Mouse (Mus musculus): ENCODE results near the gene Shb. TPM values are rescaled to one million over a fixed set of nuclear protein-coding genes. Genes with fewer than 3 reads are reported as not detected.

The Shb gene
- polyA plus RNA-seq, 1 experiment from 2014 or later = 3.9 TPM

- Histone ChIP-seq H3K4me3 (no peak overlapping the region), H3K4me1 (peaks cover 89% of the 10 kb centered on the region), H3K27ac (no peak overlapping the region), H3K4me2 (replicated peaks) (no peak overlapping the region), H3K9me3 (no peaks in the 10 kb centered on the region), H3K36me3 (no peaks in the 10 kb centered on the region), H3K9ac (no peak overlapping the region), H3K27me3 (0 out of 2 replicates have a peak, but pooled peaks cover 8% of the 10 kb centered on the region)
- WGBS = 17% methylated on average over 10 of the region's 10 CpGs
- ATAC-seq (ENCODE audit: low FRiP score, low read depth) = no peak
Measured at GRCm38 (mm10) chr4:45499556-45499955, 32.7 kb downstream of the Shb start.

GRCm38 (mm10) chr4:45499081-45499480, 33.2 kb downstream of the Shb start:
- Histone ChIP-seq H3K27me3 (0 out of 2 replicates have a peak, but pooled peaks cover 8% of the 10 kb centered on the region), H3K36me3 (no peaks in the 10 kb centered on the region), H3K4me3 (no peak overlapping the region), H3K9ac (peak overlapping the region; percentile 43; the same call in 1 of the 2 replicates), H3K27ac (no peak overlapping the region; the same call in 1 of the 2 replicates), H3K4me1 (peaks cover 89% of the 10 kb centered on the region), H3K4me2 (replicated peaks) (no peak overlapping the region), H3K9me3 (no peaks in the 10 kb centered on the region)
- ATAC-seq (ENCODE audit: low FRiP score, low read depth) = no peak
- WGBS = 20% methylated on average over 6 of the region's 6 CpGs

- Histone ChIP-seq H3K9ac (no peak overlapping the region), H3K4me1 (peaks cover 89% of the 10 kb centered on the region), H3K27me3 (0 out of 2 replicates have a peak, but pooled peaks cover 8% of the 10 kb centered on the region), H3K36me3 (no peaks in the 10 kb centered on the region), H3K4me3 (no peak overlapping the region), H3K9me3 (no peaks in the 10 kb centered on the region), H3K27ac (no peak overlapping the region; the same call in 1 of the 2 replicates), H3K4me2 (replicated peaks) (no peak overlapping the region)
- 66% methylated on average over 5 of the region's 5 CpGs for WGBS
- ATAC-seq (ENCODE audit: low FRiP score, low read depth) = no peak
Measured at GRCm38 (mm10) chr4:45498345-45498744, 33.9 kb downstream of the Shb start.

- Histone ChIP-seq H3K27ac (no peak overlapping the region), H3K9me3 (no peaks in the 10 kb centered on the region)
Measured at GRCm38 (mm10) chr4:45497282-45497681, 35.0 kb downstream of the Shb start.

GRCm38 (mm10) chr4:45495531-45496201, 36.6 kb downstream of the Shb start:
- Histone ChIP-seq H3K4me1 (peaks cover 98% of the 10 kb centered on the region), H3K4me3 (no peak overlapping the region), H3K27me3 (0 out of 2 replicates have a peak, but pooled peaks cover 6% of the 10 kb centered on the region), H3K36me3 (no peaks in the 10 kb centered on the region), H3K4me2 (replicated peaks) (no peak overlapping the region), H3K9ac (no peak overlapping the region), H3K9me3 (no peaks in the 10 kb centered on the region), H3K27ac (no peak overlapping the region)
- ATAC-seq (ENCODE audit: low FRiP score, low read depth) = no peak; the same call in 1 of the 2 replicates
- WGBS = 52% methylated on average over 8 of the region's 8 CpGs

More at GRCm38 (mm10) chr4:45497282-45497681, 35.0 kb downstream of the Shb start:
- Histone ChIP-seq H3K4me3 (no peak overlapping the region), H3K9ac (no peak overlapping the region), H3K4me2 (replicated peaks) (no peak overlapping the region), H3K36me3 (no peaks in the 10 kb centered on the region), H3K4me1 (peaks cover 89% of the 10 kb centered on the region), H3K27me3 (0 out of 2 replicates have a peak, but pooled peaks cover 8% of the 10 kb centered on the region)
- 25% methylated on average over 6 of the region's 6 CpGs for WGBS
- ATAC-seq (ENCODE audit: low FRiP score, low read depth) = no peak

GRCm38 (mm10) chr4:45493786-45494400, 38.4 kb downstream of the Shb start:
- no peaks in the 10 kb centered on the region for H3K36me3 ChIP-seq
- no peak for ATAC-seq (ENCODE audit: low FRiP score, low read depth)
- H3K4me3 ChIP-seq = no peak overlapping the region
- 27% methylated on average over 6 of the region's 6 CpGs for WGBS
- H3K4me2 ChIP-seq (replicated peaks) = peak overlapping the region; percentile 9; the same call in 1 of the 2 replicates
- H3K4me1 ChIP-seq = peaks cover 98% of the 10 kb centered on the region
- H3K9ac ChIP-seq = no peak overlapping the region
- 0 out of 2 replicates have a peak, but pooled peaks cover 3% of the 10 kb centered on the region for H3K27me3 ChIP-seq
- H3K27ac ChIP-seq = no peak overlapping the region
- H3K9me3 ChIP-seq = no peaks in the 10 kb centered on the region

GRCm38 (mm10) chr4:45493118-45493517, 39.2 kb downstream of the Shb start:
- no peak for ATAC-seq (ENCODE audit: low FRiP score, low read depth)
- Histone ChIP-seq H3K27ac (peak overlapping the region; percentile 78), H3K36me3 (no peaks in the 10 kb centered on the region), H3K4me3 (no peak overlapping the region), H3K4me2 (replicated peaks) (peak overlapping the region; percentile 46), H3K4me1 (peaks cover 97% of the 10 kb centered on the region), H3K9me3 (no peaks in the 10 kb centered on the region), H3K27me3 (no peaks in the 10 kb centered on the region), H3K9ac (no peak overlapping the region; the same call in 1 of the 2 replicates)
- WGBS = 8% methylated on average over 7 of the region's 7 CpGs

- Histone ChIP-seq H3K9ac (no peak overlapping the region; the same call in 1 of the 2 replicates), H3K4me2 (replicated peaks) (peak overlapping the region; percentile 46), H3K36me3 (peaks cover under 1% of the 10 kb centered on the region; the same call in 1 of the 2 replicates), H3K27me3 (no peaks in the 10 kb centered on the region), H3K9me3 (no peaks in the 10 kb centered on the region), H3K27ac (peak overlapping the region; percentile 78), H3K4me1 (peaks cover 97% of the 10 kb centered on the region), H3K4me3 (no peak overlapping the region)
- WGBS = 9% methylated on average over 5 of the region's 5 CpGs
- no peak for ATAC-seq (ENCODE audit: low FRiP score, low read depth)
Measured at GRCm38 (mm10) chr4:45492681-45493081, 39.6 kb downstream of the Shb start.

- ATAC-seq (ENCODE audit: low FRiP score, low read depth) = no peak
- Histone ChIP-seq H3K36me3 (peaks cover 8% of the 10 kb centered on the region), H3K9me3 (no peaks in the 10 kb centered on the region), H3K4me1 (peaks cover 91% of the 10 kb centered on the region), H3K4me2 (replicated peaks) (peak overlapping the region; percentile 46), H3K27me3 (no peaks in the 10 kb centered on the region), H3K27ac (peak overlapping the region; percentile 78), H3K4me3 (no peak overlapping the region), H3K9ac (no peak overlapping the region)
- WGBS = 32% methylated on average over 16 of the region's 16 CpGs
Measured at GRCm38 (mm10) chr4:45491685-45492601, 40.3 kb downstream of the Shb start.

GRCm38 (mm10) chr4:45491119-45491679, 41.1 kb downstream of the Shb start:
- WGBS = 5% methylated on average over 6 of the region's 6 CpGs
- Histone ChIP-seq H3K27ac (peak overlapping the region; percentile 56; the same call in 1 of the 2 replicates), H3K27me3 (no peaks in the 10 kb centered on the region), H3K4me2 (replicated peaks) (peak overlapping the region; percentile 36), H3K9ac (no peak overlapping the region), H3K4me3 (no peak overlapping the region), H3K36me3 (peaks cover 12% of the 10 kb centered on the region), H3K9me3 (no peaks in the 10 kb centered on the region), H3K4me1 (peaks cover 86% of the 10 kb centered on the region)
- no peak for ATAC-seq (ENCODE audit: low FRiP score, low read depth)

GRCm38 (mm10) chr4:45490036-45490752, 42.1 kb downstream of the Shb start:
- H3K27ac ChIP-seq = peak overlapping the region; percentile 56; the same call in 1 of the 2 replicates

More at GRCm38 (mm10) chr4:45490036-45490752, 42.1 kb downstream of the Shb start:
- no peak; the same call in 1 of the 2 replicates for ATAC-seq (ENCODE audit: low FRiP score, low read depth)
- Histone ChIP-seq H3K9ac (0 out of 2 replicates have a peak overlapping the region, but pooled peaks have one; percentile 31), H3K27me3 (no peaks in the 10 kb centered on the region), H3K9me3 (no peaks in the 10 kb centered on the region), H3K4me2 (replicated peaks) (peak overlapping the region; percentile 36), H3K4me3 (no peak overlapping the region), H3K4me1 (peaks cover 82% of the 10 kb centered on the region), H3K36me3 (peaks cover 12% of the 10 kb centered on the region)
- WGBS = 9% methylated on average over 8 of the region's 8 CpGs

Measured in limb, embryonic 13.5 days (tissue).